Mouse (Mus musculus): ENCODE measurements around the gene Izumo1r.

GRCm38 (mm10) chr9:14859868-14860639 is 43.7 kb downstream of the Izumo1r start, which contains the start of gene Gpr83:
- TF ChIP-seq CTCF (IDR thresholded peaks at IDR 0.05; ENCODE audit: insufficient read depth, low read length) (no peak), POLR2A (IDR thresholded peaks at IDR 0.05; ENCODE audit: borderline replicate concordance, extremely low read depth, low read depth, low read length) (no peak)

All from lung, adult 2 months (tissue).